Mouse (Mus musculus): ENCODE data around the gene Tyms.

- TF ChIP-seq CTCF (IDR thresholded peaks at IDR 0.05; ENCODE audit: control insufficient read depth, insufficient read depth, insufficient replicate concordance, low read depth, low read length), result no peak
- TF ChIP-seq POLR2A (IDR thresholded peaks at IDR 0.05; ENCODE audit: control insufficient read depth, low read depth, low read length), result no peak
Measured at GRCm38 (mm10) chr5:30111126-30111525, 37.7 kb upstream of the Tyms start.
